Mouse (Mus musculus) intestine, postnatal 0 days (tissue): ENCODE measurements at regions not wholly inside any gene's neighbourhood (a gene's known extent, or its start where the extent isn't known, plus 50 kb on each side); places are given as distances from the start of the nearest gene placed in this dataset.

Experiments
- ATAC-seq: fragments of 200-750 bp; cut with Nextera tagmentation; 2 replicates; pipeline ENCODE4 v1.8.0; 2017; ENCODE audit warnings: mild to moderate bottlenecking, moderate TSS enrichment, moderate library complexity
- H3K27ac ChIP-seq: fragments of 300-500 bp; sonication (generic); 2 replicates; pipeline ENCODE4 v1.5.1; 2014; ENCODE audit warnings: mild to moderate bottlenecking, low read depth, low read length, moderate library complexity
- H3K27me3 ChIP-seq: fragments of 300-500 bp; sonication (generic); replicated peaks from 2 replicates; pipeline ENCODE4 v1.6.1; 2014; ENCODE audit warnings: low read length, mixed read lengths; ENCODE audit not compliant: control insufficient read depth, insufficient read depth
- H3K36me3 ChIP-seq: fragments of 300-500 bp; sonication (generic); 2 replicates; pipeline ENCODE4 v1.6.1; 2014; ENCODE audit warnings: mild to moderate bottlenecking, moderate library complexity; ENCODE audit not compliant: control insufficient read depth, insufficient read depth
- H3K4me1 ChIP-seq: fragments of 300-500 bp; sonication (generic); replicated peaks from 2 replicates; pipeline ENCODE4 v1.6.1; 2014; ENCODE audit warnings: antibody characterized with exemption, low read length, mixed read lengths; ENCODE audit not compliant: control insufficient read depth, insufficient read depth
- H3K4me2 ChIP-seq: fragments of 300-500 bp; sonication (generic); replicated peaks from 2 replicates; pipeline ENCODE4 v1.6.1; 2014; ENCODE audit warnings: low read depth, mild to moderate bottlenecking, moderate library complexity
- H3K4me3 ChIP-seq: fragments of 300-500 bp; sonication (generic); 2 replicates; pipeline ENCODE4 v1.5.1; 2014; ENCODE audit warnings: low read depth, low read length
- H3K9ac ChIP-seq: fragments of 300-500 bp; sonication (generic); 2 replicates; pipeline ENCODE4 v1.6.1; 2014; ENCODE audit warnings: mild to moderate bottlenecking, low read depth, low read length
- H3K9me3 ChIP-seq: fragments of 300-500 bp; sonication (generic); 2 replicates; pipeline ENCODE4 v1.6.1; 2016; ENCODE audit warnings: mixed run types; ENCODE audit not compliant: control insufficient read depth
- CTCF ChIP-seq: sonication (generic); IDR thresholded peaks from 2 replicates; pipeline ENCODE4 v1.5.1; 2016; ENCODE audit warnings: low read depth, mild to moderate bottlenecking, control low read depth, antibody characterized with exemption, moderate library complexity
- WGBS: fragments of 180-500 bp; shearing (Covaris S2); extraction: QIAGEN DNeasy Blood & Tissue Kit; methylation state at CpG from one replicate; pipeline ENCODE4 v1.1.7; 2014; 5-methylcytosine and 5-hydroxymethylcytosine counted together

DNA sequence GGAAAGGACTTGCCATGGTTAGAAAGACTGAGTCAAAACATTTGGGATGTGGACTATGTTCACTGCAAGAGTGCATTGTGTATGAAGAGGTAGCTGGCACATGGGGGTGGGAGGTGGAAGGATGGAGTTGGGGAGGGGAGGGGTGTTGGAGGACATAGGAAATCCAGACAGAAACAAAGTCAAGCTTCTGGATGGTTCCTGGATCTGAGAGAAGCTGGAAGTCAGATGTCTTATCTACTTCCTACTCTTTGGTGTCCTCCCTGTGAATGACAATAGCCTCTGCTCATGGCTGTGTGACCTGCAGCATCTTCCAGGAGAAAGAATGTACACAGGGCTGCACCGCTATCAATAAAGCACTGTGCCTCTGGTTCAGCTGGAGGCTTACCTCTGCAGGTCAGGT, 491.3 kb downstream of the Rnf144a start:
- H3K4me1 ChIP-seq = no peaks in the 10 kb centered on the region
- H3K9ac ChIP-seq = no peak overlapping the region
- no peak for ATAC-seq
- no peaks in the 10 kb centered on the region for H3K36me3 ChIP-seq
- no peak overlapping the region for H3K4me2 ChIP-seq
- H3K27ac ChIP-seq = no peak overlapping the region
- no peaks in the 10 kb centered on the region for H3K9me3 ChIP-seq
- no peak for TF ChIP-seq CTCF
- no peaks in the 10 kb centered on the region for H3K27me3 ChIP-seq
- 96% methylated on average over 1 of the region's 1 CpGs for WGBS
- no peak overlapping the region for H3K4me3 ChIP-seq

DNA sequence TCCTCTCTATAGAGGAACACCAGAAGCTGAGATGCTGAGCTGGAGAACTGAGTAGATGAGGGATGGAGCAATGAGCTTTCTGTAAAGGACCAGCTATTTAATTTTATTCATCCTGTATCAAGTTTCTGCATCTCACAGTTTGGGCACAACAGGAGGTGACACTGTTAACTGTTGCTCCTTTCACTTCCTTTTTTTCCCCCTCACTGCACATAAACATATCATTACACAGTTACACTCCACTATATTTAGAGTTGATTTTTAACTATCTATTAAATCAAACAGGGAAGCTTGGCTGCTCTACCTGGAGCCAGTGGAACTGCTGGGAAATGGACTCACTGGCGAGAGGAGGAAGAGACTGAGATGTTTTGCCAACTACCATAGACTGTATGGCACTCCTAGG, 509.4 kb downstream of the Rnf144a start:
- 84% methylated on average over 1 of the region's 1 CpGs for WGBS
- no peak for ATAC-seq
- no peak overlapping the region for H3K9ac ChIP-seq

GRCm38 (mm10) chr12:25896543-25896942, 518.5 kb downstream of the Rnf144a start:
- Histone ChIP-seq H3K9ac (no peak overlapping the region), H3K27ac (no peak overlapping the region), H3K9me3 (no peaks in the 10 kb centered on the region), H3K4me1 (no peaks in the 10 kb centered on the region), H3K4me3 (no peak overlapping the region), H3K27me3 (no peaks in the 10 kb centered on the region), H3K36me3 (no peaks in the 10 kb centered on the region), H3K4me2 (no peak overlapping the region)
- WGBS = 57% methylated on average over 3 of the region's 3 CpGs
- ATAC-seq = no peak
- no peak for TF ChIP-seq CTCF

More for the DNA sequence above, 509.4 kb downstream of the Rnf144a start:
- Histone ChIP-seq H3K36me3 (no peaks in the 10 kb centered on the region), H3K27ac (no peak overlapping the region), H3K4me1 (no peaks in the 10 kb centered on the region), H3K4me2 (no peak overlapping the region), H3K4me3 (no peak overlapping the region), H3K27me3 (no peaks in the 10 kb centered on the region), H3K9me3 (no peaks in the 10 kb centered on the region)
- TF ChIP-seq CTCF = no peak

- WGBS = 36% methylated on average over 1 of the region's 1 CpGs
Measured at GRCm38 (mm10) chr12:25895691-25896090, 519.4 kb downstream of the Rnf144a start.

DNA sequence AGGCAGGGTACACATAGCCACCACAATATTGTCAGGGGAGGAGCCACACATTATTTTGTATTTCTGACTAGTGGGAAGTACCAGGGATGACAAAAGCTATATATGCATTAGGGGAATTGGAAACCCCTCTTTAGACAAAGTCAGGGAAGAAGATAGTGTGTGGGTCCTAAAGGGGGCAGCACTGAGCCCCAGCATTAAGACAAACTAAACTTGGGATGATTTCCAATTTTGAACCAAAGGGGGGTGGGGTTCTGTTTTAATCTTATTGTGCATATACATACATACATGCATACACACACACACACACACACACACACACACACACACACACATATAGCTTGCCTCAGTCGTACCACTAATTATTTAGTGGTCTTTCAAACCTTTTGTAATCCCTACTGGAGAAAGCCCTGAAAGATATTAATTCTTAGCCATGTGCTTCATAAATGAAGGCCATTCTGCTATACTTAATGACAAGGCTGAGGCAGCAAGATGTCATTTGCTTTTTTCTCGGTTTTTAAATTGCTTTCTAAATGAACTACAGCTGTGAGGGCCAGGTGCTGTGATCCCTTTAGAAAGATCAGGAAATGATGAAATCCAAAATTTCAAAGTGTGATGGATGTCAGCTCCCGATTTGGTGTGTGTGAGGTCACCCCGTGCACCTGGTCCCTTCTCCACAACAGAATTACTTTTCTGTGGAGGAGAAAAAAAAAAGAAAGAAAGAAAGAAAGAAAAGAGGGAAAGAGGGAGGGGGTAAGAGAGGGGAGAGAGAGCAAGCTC, 523.5 kb downstream of the Rnf144a start:
- Histone ChIP-seq H3K27me3 (no peaks in the 10 kb centered on the region), H3K4me2 (no peak overlapping the region), H3K9ac (no peak overlapping the region), H3K9me3 (no peaks in the 10 kb centered on the region), H3K27ac (no peak overlapping the region), H3K4me3 (no peak overlapping the region), H3K36me3 (no peaks in the 10 kb centered on the region), H3K4me1 (no peaks in the 10 kb centered on the region)
- no peak for TF ChIP-seq CTCF
- no peak for ATAC-seq
- 78% methylated on average over 4 of the region's 4 CpGs for WGBS

More at GRCm38 (mm10) chr12:25895691-25896090, 519.4 kb downstream of the Rnf144a start:
- Histone ChIP-seq H3K36me3 (no peaks in the 10 kb centered on the region), H3K9ac (no peak overlapping the region), H3K27ac (no peak overlapping the region), H3K4me2 (no peak overlapping the region), H3K9me3 (no peaks in the 10 kb centered on the region), H3K27me3 (no peaks in the 10 kb centered on the region), H3K4me1 (no peaks in the 10 kb centered on the region), H3K4me3 (no peak overlapping the region)
- ATAC-seq = no peak
- TF ChIP-seq CTCF = no peak

DNA sequence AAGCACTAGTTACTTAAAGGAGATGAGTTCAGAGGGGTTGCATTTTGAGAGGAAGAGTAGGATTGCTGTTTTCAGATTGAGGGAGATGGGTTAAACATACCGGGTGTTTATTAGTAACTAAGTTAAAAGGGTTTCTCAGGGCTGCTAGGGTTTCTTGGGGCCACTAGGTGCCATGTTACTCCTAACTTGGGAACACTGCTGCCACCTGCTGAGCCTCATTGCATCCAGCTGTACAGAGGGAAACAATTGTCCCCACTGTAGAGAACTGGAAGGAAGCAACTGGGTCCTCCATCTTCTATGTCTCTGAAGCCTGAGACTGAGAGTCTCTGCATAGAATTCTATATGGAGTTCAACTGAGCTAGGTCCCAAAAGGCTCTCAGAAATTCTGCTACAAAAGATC, 524.3 kb downstream of the Rnf144a start:
- H3K4me1 ChIP-seq = no peaks in the 10 kb centered on the region
- no peak overlapping the region for H3K4me2 ChIP-seq
- H3K9ac ChIP-seq = no peak overlapping the region
- H3K27ac ChIP-seq = no peak overlapping the region
- ATAC-seq = no peak
- H3K36me3 ChIP-seq = no peaks in the 10 kb centered on the region
- H3K9me3 ChIP-seq = no peaks in the 10 kb centered on the region
- TF ChIP-seq CTCF = peak; percentile 52
- 63% methylated on average over 1 of the region's 1 CpGs for WGBS
- no peak overlapping the region for H3K4me3 ChIP-seq
- H3K27me3 ChIP-seq = no peaks in the 10 kb centered on the region

DNA sequence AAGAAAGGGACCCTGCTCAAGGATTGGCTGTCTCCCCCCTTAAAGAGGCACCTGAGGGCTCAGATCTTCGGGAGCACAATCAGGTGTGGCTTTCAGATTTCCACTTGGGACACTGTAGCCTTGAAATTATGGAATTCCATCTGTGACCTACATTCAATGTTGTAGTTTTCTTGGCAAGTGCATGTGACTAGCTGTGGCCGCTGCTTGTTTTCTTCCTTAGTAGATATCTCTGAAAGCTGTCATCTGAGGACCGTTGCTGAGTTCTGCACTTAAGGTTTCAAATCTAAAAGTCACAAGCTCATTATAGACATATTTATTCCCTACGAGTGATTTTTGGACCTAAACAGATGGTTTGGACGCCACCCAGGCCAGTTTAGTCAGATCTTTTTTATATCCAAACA, 531.3 kb downstream of the Rnf144a start:
- Histone ChIP-seq H3K36me3 (no peaks in the 10 kb centered on the region), H3K27me3 (no peaks in the 10 kb centered on the region), H3K9ac (no peak overlapping the region), H3K4me2 (no peak overlapping the region), H3K9me3 (no peaks in the 10 kb centered on the region), H3K27ac (no peak overlapping the region), H3K4me3 (no peak overlapping the region), H3K4me1 (no peaks in the 10 kb centered on the region)
- 65% methylated on average over 5 of the region's 5 CpGs for WGBS
- TF ChIP-seq CTCF = no peak
- ATAC-seq = no peak
